Mouse (Mus musculus): ENCODE results near the gene Man1b1.

Man1b1 gene

DNA sequence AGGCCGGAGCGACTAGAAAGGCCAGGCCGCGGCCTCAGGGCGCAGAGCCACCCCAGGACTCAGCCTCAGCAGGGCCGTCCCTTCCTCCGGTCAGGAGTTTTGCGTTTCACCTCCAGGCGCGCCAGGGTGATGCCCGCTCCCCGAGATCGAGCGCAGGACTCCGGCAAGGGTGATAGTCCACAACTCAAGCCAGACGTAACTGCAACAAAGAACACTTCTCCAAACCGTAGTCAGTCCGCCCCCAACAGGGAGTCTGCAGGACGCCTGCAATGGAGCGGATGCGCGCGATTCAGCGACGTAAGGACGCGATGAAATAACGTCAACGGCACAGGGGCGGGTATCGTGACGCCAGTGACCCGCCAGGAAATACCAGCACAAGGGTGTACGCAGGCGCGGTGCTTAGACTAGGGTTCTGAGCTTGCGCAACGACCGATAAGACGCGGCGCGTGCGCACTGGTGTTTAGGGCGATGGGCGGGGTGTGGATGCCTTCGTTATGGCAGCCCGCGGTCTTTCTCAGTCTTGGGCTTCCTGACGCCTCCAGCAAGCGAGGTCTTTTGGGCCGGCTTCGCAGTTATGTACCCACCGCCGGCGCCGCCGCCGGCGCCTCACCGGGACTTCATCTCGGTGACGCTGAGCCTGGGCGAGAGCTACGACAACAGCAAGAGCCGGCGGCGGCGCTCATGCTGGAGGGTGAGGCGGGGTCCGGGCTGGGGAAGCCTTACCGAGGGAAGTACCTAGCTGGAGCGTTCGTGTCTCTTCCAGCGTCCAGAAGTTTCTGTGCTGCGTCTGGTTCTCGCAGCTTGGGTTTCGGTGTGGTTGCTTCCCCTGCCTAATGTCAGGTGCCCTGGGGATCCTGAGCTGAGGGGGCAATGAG, at the start of gene Man1b1:
TSS of gene Man1b1 (plus strand) at position 53 of the 875 bp plus-strand sequence.
- peak; percentile 99 for DNase-seq (ENCODE audit: low spot score)

- DNase-seq (ENCODE audit: low spot score) = no peak
Measured at GRCm38 (mm10) chr2:25285551-25285950, 46.6 kb upstream of the Man1b1 start.

DNA sequence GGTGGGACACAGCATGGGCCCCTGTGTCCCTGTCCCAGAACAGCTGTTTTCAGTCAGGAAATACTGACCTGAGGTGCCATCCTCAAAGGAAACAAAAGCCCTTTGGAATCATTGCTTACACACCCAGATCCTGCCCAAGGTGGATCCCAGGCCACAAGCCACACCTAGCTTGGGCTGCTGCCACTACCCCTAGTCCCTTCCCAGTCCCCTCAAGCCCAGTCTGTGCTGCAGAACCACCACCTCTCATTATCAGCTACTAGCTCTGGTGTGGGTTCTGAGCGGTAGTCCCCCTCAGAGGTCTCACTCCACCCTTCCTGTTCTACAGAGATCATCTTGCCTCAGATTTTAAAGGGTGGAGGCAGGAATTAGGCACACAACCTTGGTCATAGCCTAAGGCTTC, 45.8 kb upstream of the Man1b1 start:
- no peak for DNase-seq (ENCODE audit: low spot score)

- DNase-seq (ENCODE audit: low spot score) = no peak
Measured at GRCm38 (mm10) chr2:25286837-25287636, 45.1 kb upstream of the Man1b1 start.

DNA sequence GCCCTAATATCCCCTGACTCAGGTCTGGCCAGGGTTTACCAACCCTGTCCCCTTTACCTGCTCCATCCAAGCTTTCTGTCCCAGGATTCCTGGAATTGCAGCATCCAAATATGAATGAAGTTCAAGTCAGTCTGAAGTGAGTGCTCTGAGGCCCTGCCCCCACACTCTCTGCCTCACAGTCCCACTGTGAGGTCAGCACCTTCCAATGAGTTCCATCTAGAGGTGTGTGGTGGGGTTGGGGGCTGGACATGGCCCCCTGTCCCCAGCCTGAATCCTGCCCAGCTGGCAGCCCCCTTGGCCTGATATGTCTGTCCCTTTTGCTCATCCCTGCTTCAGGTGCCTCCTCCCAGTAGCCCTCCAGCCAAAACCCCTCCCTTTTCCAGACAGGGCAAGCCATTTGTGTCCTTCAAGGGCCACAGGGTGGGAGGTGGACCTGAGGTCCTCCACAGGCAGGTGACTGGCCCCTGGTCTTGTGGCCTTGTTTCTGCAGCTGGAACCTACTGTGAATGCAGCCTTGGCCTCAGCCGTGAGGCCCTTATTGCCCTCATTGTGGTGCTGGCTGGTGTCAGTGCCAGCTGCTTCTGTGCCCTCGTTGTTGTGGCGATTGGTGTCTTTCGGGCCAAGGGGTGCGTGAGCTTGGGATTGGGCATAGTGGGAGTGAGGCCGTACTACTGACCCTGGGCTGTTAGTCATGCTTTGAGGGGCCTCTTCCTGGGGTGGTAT, 44.0 kb upstream of the Man1b1 start, which contains the start of gene Tmem210:
TSS of gene Tmem210 (plus strand) at position 219 of the 723 bp plus-strand sequence.
- DNase-seq (ENCODE audit: low spot score) = no peak

- DNase-seq (ENCODE audit: low spot score) = no peak
Measured at GRCm38 (mm10) chr2:25288734-25289345, 43.3 kb upstream of the Man1b1 start.

DNA sequence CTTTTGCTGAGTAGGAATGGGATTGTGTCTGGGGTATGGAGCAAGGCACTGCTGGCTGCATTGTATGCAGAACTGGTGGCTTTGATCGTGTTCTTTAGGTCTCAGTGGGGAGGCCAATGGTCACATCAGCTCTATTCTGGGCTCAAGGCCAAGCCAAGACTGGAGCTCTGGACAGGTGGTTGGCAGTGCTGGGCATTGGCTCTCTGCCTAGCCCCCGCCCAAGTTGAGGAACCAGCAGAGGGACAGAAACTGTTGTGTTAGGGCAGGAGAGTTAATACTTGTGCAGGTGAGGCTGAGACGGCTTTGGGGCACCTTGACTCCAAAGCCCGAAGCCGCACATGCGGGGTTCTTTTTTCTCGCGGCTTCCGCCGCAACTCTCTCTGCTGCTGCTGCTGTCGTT, 42.5 kb upstream of the Man1b1 start, which contains the start of gene Lrrc26:
TSS of gene Lrrc26 (plus strand) at position 265 of the 400 bp plus-strand sequence.
- no peak for DNase-seq (ENCODE audit: low spot score)

GRCm38 (mm10) chr2:25290101-25290815, 41.9 kb upstream of the Man1b1 start:
- no peak for DNase-seq (ENCODE audit: low spot score)

GRCm38 (mm10) chr2:25290816-25291130, 41.4 kb upstream of the Man1b1 start:
- DNase-seq (ENCODE audit: low spot score) = no peak

GRCm38 (mm10) chr2:25291184-25292053, 40.7 kb upstream of the Man1b1 start:
- DNase-seq (ENCODE audit: low spot score) = no peak

GRCm38 (mm10) chr2:25292054-25292544, 40.0 kb upstream of the Man1b1 start:
- no peak for DNase-seq (ENCODE audit: low spot score)

DNA sequence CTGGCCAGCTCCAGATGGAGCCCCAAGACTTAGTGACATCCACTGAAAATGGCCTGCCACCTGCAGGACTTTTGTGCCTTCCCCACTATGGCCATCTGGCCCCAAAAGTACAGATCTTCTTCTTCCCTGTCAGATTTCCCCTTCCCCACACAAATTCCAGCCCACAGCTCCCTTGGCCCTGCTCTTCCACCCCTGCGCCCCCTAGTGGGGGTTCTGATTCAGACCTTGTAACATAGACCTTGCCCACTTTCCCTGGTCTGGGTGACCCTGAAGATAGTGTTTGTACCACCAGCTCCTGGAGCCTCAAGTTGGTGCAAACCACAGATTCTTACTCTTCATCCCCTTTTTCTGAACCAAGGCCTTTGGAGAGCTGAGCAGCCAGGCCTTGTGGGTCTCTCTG, 39.3 kb upstream of the Man1b1 start:
- peak; percentile 60 for DNase-seq (ENCODE audit: low spot score)

DNA sequence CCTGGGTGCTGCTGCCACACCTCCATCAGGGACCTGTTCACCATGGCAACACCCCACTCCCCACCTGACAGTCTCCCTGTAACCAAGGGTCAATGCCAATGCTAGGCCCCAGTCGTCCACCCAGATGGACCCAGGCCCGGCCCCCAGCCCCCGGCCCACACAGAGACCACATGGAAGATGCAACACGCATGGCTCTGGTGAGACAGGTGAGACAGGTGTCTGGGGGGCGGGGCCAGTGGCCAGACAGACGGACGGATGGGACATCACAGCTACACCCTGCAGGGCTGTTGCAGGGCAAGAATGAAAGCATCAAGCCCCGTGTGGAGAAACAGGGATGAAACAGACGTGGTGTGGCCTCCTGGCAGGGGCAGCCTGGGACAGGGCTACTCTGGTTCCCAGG, 38.4 kb upstream of the Man1b1 start:
- DNase-seq (ENCODE audit: low spot score) = no peak

DNA sequence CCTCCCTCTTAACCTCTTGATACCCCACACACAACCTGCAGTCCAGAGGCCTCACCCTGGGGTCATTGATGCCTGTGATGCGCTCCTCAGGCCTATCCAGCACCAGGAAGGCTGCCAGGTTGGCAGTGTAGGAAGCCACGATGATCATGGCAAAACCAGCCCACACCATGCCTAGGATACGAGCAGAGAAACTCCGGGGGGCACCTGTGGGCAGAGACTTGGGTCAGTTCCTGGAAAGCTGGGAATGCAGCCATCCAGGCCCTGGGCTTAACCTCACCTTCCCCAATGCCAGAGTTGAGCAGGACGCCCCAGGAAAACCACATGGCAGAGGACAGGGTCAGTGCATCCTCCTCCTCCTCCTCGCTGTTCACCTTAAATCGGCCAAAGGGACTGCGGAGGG, 35.0 kb upstream of the Man1b1 start:
- DNase-seq (ENCODE audit: low spot score) = no peak

DNA sequence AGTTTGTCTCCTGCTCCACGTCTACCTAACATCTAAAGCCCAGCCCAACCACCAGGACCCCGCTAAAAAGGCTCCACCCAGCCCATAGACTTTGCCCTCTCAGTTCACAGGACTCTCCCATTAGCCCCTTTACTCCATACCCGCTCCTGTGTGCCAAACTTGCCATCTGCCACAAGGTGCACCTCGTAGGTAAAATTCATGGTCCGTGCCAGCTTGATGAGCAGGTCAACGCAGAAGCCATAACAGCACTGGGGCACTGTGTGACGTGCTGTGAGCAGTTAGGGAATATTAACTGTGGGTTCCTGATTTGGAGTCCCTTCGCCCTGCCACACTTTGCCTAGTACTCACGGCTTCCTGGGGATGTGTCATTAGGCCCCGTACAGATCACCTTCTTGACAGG, 34.1 kb upstream of the Man1b1 start:
- no peak for DNase-seq (ENCODE audit: low spot score)

- DNase-seq (ENCODE audit: low spot score) = no peak
Measured at GRCm38 (mm10) chr2:25303452-25303851, 28.7 kb upstream of the Man1b1 start.

GRCm38 (mm10) chr2:25303931-25304656, 28.0 kb upstream of the Man1b1 start:
- DNase-seq (ENCODE audit: low spot score) = no peak

DNA sequence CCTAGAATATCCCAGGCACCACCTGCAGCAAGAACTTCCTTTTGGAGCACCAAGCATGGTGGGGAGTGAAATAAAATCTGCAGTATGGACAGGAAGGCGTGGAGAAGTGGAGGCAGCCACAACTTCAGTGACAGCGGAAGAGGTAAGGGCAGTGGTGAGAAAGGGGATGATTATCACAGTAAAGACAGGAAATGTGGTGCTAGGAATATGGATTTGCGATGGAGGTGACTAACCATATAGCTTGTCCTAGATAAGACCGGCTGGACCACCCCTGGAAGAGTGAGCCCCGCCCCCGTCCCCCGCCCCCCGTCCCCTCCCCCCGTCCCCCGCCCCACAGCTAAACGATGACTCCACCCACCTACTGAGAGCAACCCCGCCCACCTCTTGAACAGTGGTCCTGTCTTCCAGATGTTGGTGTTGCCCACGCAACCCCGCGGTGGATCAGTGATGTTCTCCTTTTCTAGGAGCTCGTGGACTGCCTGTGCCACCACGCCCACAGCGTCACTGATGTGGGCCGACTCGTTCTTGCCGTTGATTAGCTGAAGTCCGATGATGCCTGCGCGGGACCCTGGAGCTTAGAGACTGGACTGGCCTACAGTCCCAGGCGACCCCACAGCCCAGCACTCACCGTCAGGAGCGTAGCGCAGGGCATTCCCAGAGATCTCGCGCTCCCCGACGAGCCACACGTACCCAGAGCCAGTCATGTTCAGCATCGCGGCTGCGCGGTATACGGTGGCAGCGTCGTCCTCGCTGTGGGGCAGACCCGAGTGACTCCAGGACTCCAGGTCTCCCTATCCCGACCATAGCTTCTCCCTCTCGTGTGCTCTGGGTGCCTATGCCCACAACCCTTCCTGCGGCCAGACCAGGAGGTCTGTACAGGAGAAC, 27.2 kb upstream of the Man1b1 start:
- DNase-seq (ENCODE audit: low spot score) = no peak

Data from c-Kit-positive CD71-positive TER-119-positive erythroid progenitor cells, embryonic 14.5 days (primary cell).